Mouse (Mus musculus): ENCODE data around the gene Mcm5. TPM values are rescaled to one million over a fixed set of nuclear protein-coding genes. Genes with fewer than 3 reads are reported as not detected.
A peak's percentile ranks its signal among the peaks of the same experiment; 100 is the strongest.

Gene Mcm5
- total RNA-seq, 2 experiments from 2014 or later, result 7.8 to 9.4 TPM

DNA sequence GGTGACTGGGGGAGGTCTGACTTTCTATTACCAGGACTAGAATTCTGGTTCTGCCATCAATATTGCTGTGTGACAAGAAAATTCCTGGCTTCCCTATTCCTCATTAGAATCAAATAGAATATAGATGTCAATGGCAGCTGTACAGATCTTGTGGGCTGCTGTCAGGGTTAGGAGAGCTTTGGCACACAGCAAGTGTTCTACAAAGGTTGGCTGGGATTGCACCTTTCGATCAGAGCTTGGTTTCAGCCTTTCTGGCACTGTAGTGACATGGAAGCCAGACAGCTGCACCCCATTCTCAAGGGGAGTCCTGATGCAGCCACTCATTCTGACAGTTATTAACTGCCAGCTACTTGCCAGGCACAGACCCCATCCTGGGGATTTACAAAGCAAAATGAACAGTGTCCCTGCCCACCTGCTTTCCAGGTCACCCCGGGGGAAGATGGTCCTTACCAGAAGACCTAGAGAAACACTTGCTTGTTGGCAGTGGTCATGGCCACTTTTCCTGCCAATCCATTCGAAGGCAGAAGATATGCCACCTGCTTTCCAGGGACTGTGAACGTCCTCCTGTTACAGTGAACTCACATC is 18.5 kb upstream of the Mcm5 start:
- intact Hi-C loops (cut with DNase I), result no loop called here
- DNase-seq (ENCODE audit: low spot score in 2 of 2), result no peak

- intact Hi-C loops (cut with DNase I), result no loop called here
Observed at GRCm38 (mm10) chr8:75093399-75094156, 15.8 kb upstream of the Mcm5 start, which contains the start of gene Hmox1. Gene Hmox1 (plus strand): TSS chr8:75093621.

GRCm38 (mm10) chr8:75102956-75103355 is 6.4 kb upstream of the Mcm5 start:
- no peak for DNase-seq (ENCODE audit: low spot score in 2 of 2)
- intact Hi-C loops (cut with DNase I), result no loop called here

More at GRCm38 (mm10) chr8:75093399-75094156, 15.8 kb upstream of the Mcm5 start, which contains the start of gene Hmox1:
- peak; percentile 88 to 93 for DNase-seq (ENCODE audit: low spot score in 2 of 2)

DNA sequence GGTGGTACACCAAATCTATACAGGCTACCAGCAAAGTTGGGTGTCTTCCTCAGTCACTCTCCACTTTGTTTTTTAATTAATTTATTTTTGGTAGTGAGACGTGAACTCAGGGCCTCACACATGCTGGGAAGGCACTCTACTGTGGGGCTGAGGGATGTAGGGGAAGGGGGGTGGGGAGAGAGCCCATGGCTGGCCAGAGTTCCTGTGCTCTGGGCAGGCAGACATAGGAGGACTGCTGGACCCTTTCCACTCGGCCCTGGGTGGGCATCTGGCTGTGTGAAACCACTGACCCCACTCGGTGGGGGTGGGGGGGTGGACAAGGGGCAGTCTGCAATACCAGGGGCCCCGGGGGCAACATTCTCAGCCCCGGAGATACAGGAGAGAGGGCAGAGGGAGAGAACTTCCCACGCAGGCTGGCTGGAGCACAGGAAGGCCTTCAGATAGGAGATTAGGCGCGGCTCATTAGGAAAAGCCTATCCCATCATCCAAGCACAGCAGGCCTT is 5.9 kb upstream of the Mcm5 start:
- intact Hi-C loops (cut with DNase I), result no loop called here

GRCm38 (mm10) chr8:75108527-75109235 is 688 bp upstream of the Mcm5 start:
- DNase-seq (ENCODE audit: low spot score in 2 of 2), result peak; percentile 69 to 78
- intact Hi-C loops (cut with DNase I), result loop anchor here (1.0 kb wide), 1 partner anchor 37 kb away; no protein-coding TSS in a partner anchor

More for the DNA sequence above, 5.9 kb upstream of the Mcm5 start:
- no peak for DNase-seq (ENCODE audit: low spot score in 2 of 2)

GRCm38 (mm10) chr8:75110093-75110492 is 724 bp downstream of the Mcm5 start:
- DNase-seq (ENCODE audit: low spot score in 2 of 2), result no peak
- intact Hi-C loops (cut with DNase I), result no loop called here

- intact Hi-C loops (cut with DNase I), result no loop called here
- DNase-seq (ENCODE audit: low spot score in 2 of 2), result peak in 1 of 2 experiments; percentile 59
Observed at GRCm38 (mm10) chr8:75118505-75118904, 9.1 kb downstream of the Mcm5 start.

DNA sequence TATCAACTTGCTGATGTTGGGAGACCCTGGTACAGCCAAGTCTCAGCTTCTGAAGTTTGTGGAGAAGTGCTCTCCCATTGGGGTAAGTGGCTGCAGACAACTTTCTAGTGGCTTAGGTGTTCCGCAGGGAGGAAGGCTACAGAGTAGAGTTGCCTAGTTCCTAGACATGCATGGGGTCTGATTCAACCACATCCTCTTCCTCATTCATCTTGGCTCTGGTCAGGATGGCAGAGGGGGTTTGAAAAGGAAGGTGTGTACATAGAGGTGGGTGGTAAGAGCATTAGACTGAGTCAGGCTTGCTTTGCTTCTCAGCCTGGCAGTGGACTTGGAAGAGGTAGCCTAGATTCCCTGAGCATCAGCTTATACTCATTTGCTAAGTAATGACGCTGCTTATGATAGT is 9.9 kb downstream of the Mcm5 start:
- intact Hi-C loops (cut with DNase I), result no loop called here
- DNase-seq (ENCODE audit: low spot score in 2 of 2), result no peak

DNA sequence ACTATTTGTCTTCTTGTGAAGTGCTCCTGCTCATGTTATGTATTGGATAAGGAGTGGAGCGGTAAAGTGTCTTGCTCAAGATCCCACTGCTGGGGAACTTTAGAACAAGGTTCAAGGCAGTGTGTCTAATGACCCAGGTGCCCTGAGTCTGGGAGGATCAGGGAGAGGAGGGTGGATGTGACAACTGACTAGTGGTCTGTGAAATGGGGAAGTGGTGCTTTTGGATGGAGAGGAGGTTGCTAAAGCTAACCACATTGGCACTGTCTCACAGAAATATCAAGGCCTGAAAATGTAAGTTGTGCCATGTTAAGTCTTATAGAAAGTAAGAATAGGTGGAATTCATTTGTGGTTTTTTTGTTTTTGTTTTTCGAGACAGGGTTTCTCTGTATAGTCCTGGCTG is 10.4 kb downstream of the Mcm5 start:
- DNase-seq (ENCODE audit: low spot score in 2 of 2), result no peak
- intact Hi-C loops (cut with DNase I), result no loop called here

DNA sequence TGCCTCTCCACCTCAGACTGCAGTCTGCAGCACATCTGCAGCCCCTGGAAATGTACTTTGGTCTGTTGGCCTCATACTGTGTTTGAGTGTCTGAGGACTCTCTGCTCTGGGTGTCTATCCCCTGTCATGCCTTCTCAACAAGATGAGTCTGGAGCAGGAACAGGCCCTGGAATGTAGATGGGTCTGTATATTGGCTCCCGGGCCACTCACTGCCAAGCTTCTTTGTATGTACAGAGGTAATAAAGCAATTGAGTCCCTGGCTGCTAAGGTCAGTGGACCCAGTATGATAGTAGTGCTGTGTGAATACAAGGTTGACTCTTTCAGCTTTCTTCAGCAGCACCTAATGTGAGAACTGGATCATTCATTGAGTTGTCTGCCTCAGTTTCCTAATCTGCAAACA is 18.0 kb downstream of the Mcm5 start:
- no peak for DNase-seq (ENCODE audit: low spot score in 2 of 2)
- intact Hi-C loops (cut with DNase I), result no loop called here

GRCm38 (mm10) chr8:75132485-75132884 is 23.1 kb downstream of the Mcm5 start:
- DNase-seq (ENCODE audit: low spot score in 2 of 2), result peak; percentile 43 to 56
- intact Hi-C loops (cut with DNase I), result loop anchor here (1.0 to 2.0 kb wide), 2 partner anchors 102 to 140 kb away; no protein-coding TSS in a partner anchor

DNA sequence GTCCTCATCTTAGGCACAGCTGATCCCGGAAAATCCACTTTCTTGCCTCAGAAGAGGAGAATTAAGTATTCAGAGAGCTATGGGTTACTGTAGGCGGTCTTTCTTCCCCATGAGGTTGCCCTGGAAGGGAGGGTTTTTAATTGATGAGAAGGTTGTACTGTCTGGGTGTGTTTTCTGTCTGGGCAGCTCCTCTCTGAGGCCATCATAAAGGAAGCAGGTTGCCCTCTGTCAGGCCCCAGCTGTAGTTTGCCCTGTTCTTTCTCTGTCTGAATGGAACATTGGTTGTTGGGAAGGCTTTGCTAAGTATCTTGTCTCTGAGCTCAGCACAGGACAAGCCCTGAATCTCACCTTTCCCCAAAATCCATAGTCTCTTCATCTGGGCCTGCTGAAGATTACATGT is 24.0 kb downstream of the Mcm5 start:
- intact Hi-C loops (cut with DNase I), result loop anchor here (1.0 to 2.0 kb wide), 2 partner anchors 85 to 139 kb away; no protein-coding TSS in a partner anchor
- DNase-seq (ENCODE audit: low spot score in 2 of 2), result no peak

DNA sequence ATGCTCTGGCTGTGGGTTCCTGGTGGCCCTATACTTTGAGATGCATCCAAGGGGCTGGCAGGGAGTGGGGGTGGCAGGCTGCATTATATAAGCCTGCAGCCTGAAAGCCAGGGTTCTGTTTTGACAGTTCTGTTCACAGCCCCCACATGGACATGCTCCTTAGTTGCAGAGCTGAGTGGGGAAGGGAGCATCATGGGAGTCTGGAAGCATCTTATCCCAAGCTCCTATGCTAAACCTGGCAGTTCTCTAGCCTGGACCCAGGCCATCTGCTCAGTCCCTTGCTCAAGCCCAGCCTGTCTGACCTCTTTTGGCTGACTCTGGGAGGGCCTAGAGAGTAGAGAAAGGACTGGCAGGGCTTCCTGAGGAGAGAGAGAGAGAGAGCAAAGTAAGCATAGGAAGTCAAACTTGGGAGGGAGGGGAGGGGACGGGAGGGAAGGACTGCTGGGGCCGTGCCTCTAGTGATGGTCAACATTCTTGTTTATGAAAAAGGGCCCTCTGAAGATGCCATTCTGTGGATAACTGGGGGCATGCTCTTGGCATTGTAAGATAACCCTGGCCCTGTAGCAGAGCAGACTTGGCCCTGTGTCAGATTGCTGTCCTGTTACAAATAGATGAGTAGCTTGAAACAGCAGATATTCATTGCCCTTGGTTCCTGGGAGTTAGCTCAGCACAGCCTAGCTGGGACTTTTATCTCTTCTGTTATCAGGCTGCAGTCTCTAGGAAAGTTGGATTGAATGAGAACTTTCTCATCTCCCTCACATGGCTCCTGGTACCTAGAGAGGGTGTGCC is 25.4 kb downstream of the Mcm5 start:
- peak; percentile 36 to 87 for DNase-seq (ENCODE audit: low spot score in 2 of 2)
- intact Hi-C loops (cut with DNase I), result no loop called here

GRCm38 (mm10) chr8:75135756-75136155 is 26.4 kb downstream of the Mcm5 start:
- peak in 1 of 2 experiments; percentile 65 for DNase-seq (ENCODE audit: low spot score in 2 of 2)

GRCm38 (mm10) chr8:75136256-75136655 is 26.9 kb downstream of the Mcm5 start:
- no peak for DNase-seq (ENCODE audit: low spot score in 2 of 2)
- intact Hi-C loops (cut with DNase I), result no loop called here

More at GRCm38 (mm10) chr8:75135756-75136155, 26.4 kb downstream of the Mcm5 start:
- intact Hi-C loops (cut with DNase I), result no loop called here

DNA sequence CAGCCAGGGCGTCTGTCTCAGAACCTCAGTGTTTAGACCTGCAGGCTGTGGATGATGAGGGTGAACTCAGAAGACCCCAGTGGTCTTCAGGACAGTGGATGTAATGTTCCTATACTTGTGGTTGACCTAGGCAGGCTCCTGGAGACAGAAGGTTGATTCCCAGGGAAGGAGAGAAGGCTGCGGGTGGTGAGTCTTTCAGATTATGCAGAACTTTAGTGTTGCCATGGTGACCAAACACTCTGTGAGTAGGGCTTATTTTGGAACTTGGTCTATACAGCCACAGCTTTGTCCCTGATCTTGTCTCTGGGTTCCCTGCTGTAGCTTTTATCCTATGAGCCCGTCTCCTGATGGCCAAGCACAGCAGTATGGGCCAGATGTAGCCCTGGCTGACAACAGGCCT is 28.2 kb downstream of the Mcm5 start:
- intact Hi-C loops (cut with DNase I), result no loop called here
- peak; percentile 60 to 85 for DNase-seq (ENCODE audit: low spot score in 2 of 2)

- DNase-seq (ENCODE audit: low spot score in 2 of 2), result no peak
- intact Hi-C loops (cut with DNase I), result no loop called here
Observed at GRCm38 (mm10) chr8:75150911-75151610, 41.7 kb downstream of the Mcm5 start.

DNA sequence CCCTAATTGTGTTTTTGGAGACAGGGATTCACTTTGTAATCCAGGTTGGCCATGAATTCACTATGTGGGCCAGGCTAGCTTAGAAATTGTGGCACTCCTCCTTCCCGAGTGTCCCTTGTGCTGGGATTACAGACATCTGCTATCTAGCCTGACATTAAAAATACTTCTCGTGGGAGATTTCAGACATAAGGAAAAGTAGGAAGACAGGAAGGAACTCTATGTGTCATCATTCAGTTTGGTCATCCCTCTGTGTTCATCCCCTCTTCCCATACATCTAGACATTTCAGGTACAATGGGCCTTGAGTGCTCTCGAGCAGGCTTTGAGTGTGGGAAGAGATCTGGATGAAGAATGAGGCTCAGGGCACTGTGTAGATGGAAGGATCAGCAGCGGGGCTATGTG is 42.4 kb downstream of the Mcm5 start:
- DNase-seq (ENCODE audit: low spot score in 2 of 2), result peak in 1 of 2 experiments; percentile 54
- intact Hi-C loops (cut with DNase I), result loop anchor here (2.0 kb wide), 1 partner anchor 13 kb away; no protein-coding TSS in a partner anchor
